Mouse (Mus musculus) E14TG2a.4 (cell line): ENCODE data around the gene Kiss1r.

Source experiments
- CTCF ChIP-seq: conservative IDR thresholded peaks from 2 replicates; pipeline ENCODE4 v1.5.1; 2014; ENCODE audit warnings: low read length
- NANOG ChIP-seq: IDR thresholded peaks from 2 replicates; pipeline ENCODE4 v1.6.1; 2014; ENCODE audit warnings: borderline replicate concordance, low read length, mixed read lengths

- TF ChIP-seq CTCF, result no peak
- no peak for TF ChIP-seq NANOG
These were observed 19.6 kb downstream of the Kiss1r start for GRCm38 (mm10) chr10:79936284-79936910.
